Mouse (Mus musculus): Measurements from ENCODE around the gene Trp53i11.

The Trp53i11 gene

GRCm38 (mm10) chr2:93243439-93244089 lies 56.2 kb downstream of the Trp53i11 start:
- DNase-seq = no peak

GRCm38 (mm10) chr2:93244090-93244443 lies 56.7 kb downstream of the Trp53i11 start:
- DNase-seq = no peak

GRCm38 (mm10) chr2:93249058-93249457 lies 61.7 kb downstream of the Trp53i11 start:
- DNase-seq = no peak

GRCm38 (mm10) chr2:93250611-93251010 lies 63.3 kb downstream of the Trp53i11 start:
- DNase-seq = no peak
